Mouse (Mus musculus): ENCODE results near the gene Icam1.

- TF ChIP-seq GATA1 (IDR thresholded peaks at IDR 0.05; ENCODE audit: low read length) (no peak), TAL1 (IDR thresholded peaks at IDR 0.05; ENCODE audit: low read length) (no peak)
Observed at GRCm38 (mm10) chr9:20966747-20967146, 49.0 kb upstream of the Icam1 start.

Measured in erythroblast, embryonic 14.5 days (primary cell).